Mouse (Mus musculus) intestine, embryonic 14.5 days (tissue): ENCODE measurements around the gene Cpb2. TPM values are rescaled to one million over a fixed set of nuclear protein-coding genes. Genes with fewer than 3 reads are reported as not detected.

Source experiments
- ATAC-seq: fragments of 200-750 bp; cut with Nextera tagmentation; replicated peaks from 2 replicates; pipeline ENCODE4 v1.8.0; 2017; ENCODE audit warnings: low read depth, moderate number of reproducible peaks, moderate TSS enrichment, moderate library complexity; ENCODE audit not compliant: low FRiP score, low TSS enrichment
- DNase-seq: peaks from one replicate; pipeline ENCODE4 v3.0.0-alpha.2; 2018; ENCODE audit warnings: low spot score
- H3K27ac ChIP-seq: fragments of 300-500 bp; sonication (generic); 2 replicates; pipeline ENCODE4 v1.5.1; 2014; ENCODE audit warnings: low read depth, mild to moderate bottlenecking, control low read depth
- H3K27me3 ChIP-seq: fragments of 300-500 bp; sonication (generic); replicated peaks from 2 replicates; pipeline ENCODE4 v1.6.1; 2014; ENCODE audit warnings: low read length, control low read depth; ENCODE audit not compliant: control insufficient read depth, insufficient read depth
- H3K36me3 ChIP-seq: fragments of 300-500 bp; sonication (generic); 2 replicates; pipeline ENCODE4 v1.6.1; 2014; ENCODE audit warnings: low read length, control low read depth; ENCODE audit not compliant: control insufficient read depth, insufficient read depth
- H3K4me1 ChIP-seq: fragments of 300-500 bp; sonication (generic); replicated peaks from 2 replicates; pipeline ENCODE4 v1.6.1; 2014; ENCODE audit warnings: low read length, control low read depth, mixed read lengths; ENCODE audit not compliant: control insufficient read depth, insufficient read depth
- H3K4me2 ChIP-seq: fragments of 300-500 bp; sonication (generic); 2 replicates; pipeline ENCODE4 v1.6.1; 2014; ENCODE audit warnings: low read length
- H3K4me3 ChIP-seq: fragments of 300-500 bp; sonication (generic); 2 replicates; pipeline ENCODE4 v1.5.1; 2014; ENCODE audit warnings: low read depth, low read length, control low read depth, mixed read lengths
- H3K9ac ChIP-seq: fragments of 300-500 bp; sonication (generic); 2 replicates; pipeline ENCODE4 v1.6.1; 2014; ENCODE audit warnings: mild to moderate bottlenecking, low read length
- H3K9me3 ChIP-seq: fragments of 300-500 bp; sonication (generic); 2 replicates; pipeline ENCODE4 v1.6.1; 2016; ENCODE audit warnings: low read length, control low read depth; ENCODE audit not compliant: control insufficient read depth
- WGBS: fragments of 180-500 bp; shearing (Covaris S2); extraction: QIAGEN DNeasy Blood & Tissue Kit; methylation state at CpG from one replicate; pipeline ENCODE4 v1.1.7; 2014; 5-methylcytosine and 5-hydroxymethylcytosine counted together
- microRNA-seq: library from miRNA; unstranded; fragments of <30 nt; microRNA quantifications from one replicate; pipeline ENCODE4, GENCODE M21; 2016
- polyA plus RNA-seq: library from polyadenylated mRNA; unstranded; fragments of >200 nt; fragmentation: Nextera tagmentation; extraction: Ambion mirVana; gene quantifications from 2 replicates; pipeline ENCODE4 v1.2.1, GENCODE M21; 2014

Gene Cpb2
- polyA plus RNA-seq, 1 experiment from 2014 or later = 1.1 TPM

GRCm38 (mm10) chr14:75314484-75314883, 72.4 kb downstream of the Cpb2 start:
- Histone ChIP-seq H3K4me1 (no peaks in the 10 kb centered on the region), H3K27ac (no peak overlapping the region), H3K36me3 (peaks cover 12% of the 10 kb centered on the region), H3K27me3 (no peaks in the 10 kb centered on the region), H3K4me3 (no peak overlapping the region), H3K4me2 (no peak overlapping the region), H3K9me3 (no peaks in the 10 kb centered on the region), H3K9ac (no peak overlapping the region)
- DNase-seq (no peak), ATAC-seq (no peak)
- 86% methylated on average over 2 of the region's 2 CpGs for WGBS

DNA sequence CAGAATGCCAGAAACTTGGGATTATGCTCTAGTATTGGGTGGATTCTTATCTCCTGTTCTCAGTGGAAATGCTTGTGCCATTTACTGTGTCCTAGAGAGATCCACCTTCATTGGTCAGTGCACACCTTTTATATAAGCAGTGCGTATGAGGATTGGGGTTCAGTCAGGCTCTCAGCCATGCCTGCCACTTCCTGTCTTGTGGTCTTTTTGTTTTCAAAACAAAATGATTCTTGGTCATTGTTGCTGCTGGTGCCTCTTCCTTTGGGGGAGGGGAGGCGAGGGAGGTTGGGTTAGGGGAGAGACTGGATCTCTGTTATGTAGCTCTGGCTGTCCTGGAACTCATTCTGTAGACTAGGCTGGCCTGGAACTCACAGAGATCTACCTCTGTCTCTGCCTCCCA, 76.6 kb downstream of the Cpb2 start:
- H3K9me3 ChIP-seq = no peaks in the 10 kb centered on the region
- no peak overlapping the region for H3K9ac ChIP-seq
- ATAC-seq = no peak
- peaks cover 26% of the 10 kb centered on the region for H3K36me3 ChIP-seq
- no peaks in the 10 kb centered on the region for H3K4me1 ChIP-seq
- no peak overlapping the region for H3K27ac ChIP-seq
- WGBS = 98% methylated on average over 2 of the region's 2 CpGs
- H3K27me3 ChIP-seq = no peaks in the 10 kb centered on the region
- H3K4me3 ChIP-seq = no peak overlapping the region
- DNase-seq = no peak
- H3K4me2 ChIP-seq = no peak overlapping the region

GRCm38 (mm10) chr14:75320269-75320668, 78.2 kb downstream of the Cpb2 start:
- ATAC-seq = no peak

DNA sequence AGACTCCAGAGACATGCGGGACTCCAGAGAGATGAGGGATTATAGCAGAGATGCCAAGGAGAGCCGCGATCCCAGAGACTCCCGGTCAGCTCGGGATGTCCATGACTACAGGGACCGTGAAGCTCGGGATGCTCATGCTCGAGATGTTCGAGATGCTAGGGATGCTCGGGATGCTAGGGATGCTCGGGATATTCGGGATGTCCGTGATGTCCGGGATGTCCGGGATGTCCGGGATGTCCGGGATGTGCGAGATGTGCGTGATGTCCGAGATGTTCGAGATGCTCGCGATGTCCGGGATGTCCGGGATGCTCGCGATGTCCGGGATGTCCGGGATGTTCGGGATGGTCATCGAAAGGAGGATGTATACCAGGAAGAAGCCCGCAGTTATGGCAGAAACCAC, 81.3 kb downstream of the Cpb2 start:
- Histone ChIP-seq H3K27ac (no peak overlapping the region), H3K9me3 (no peaks in the 10 kb centered on the region), H3K9ac (no peak overlapping the region), H3K4me3 (no peak overlapping the region), H3K27me3 (no peaks in the 10 kb centered on the region), H3K4me2 (no peak overlapping the region), H3K4me1 (no peaks in the 10 kb centered on the region), H3K36me3 (peaks cover 49% of the 10 kb centered on the region)
- no peak for ATAC-seq
- WGBS = 97% methylated on average over 32 of the region's 32 CpGs
- DNase-seq = no peak

More at GRCm38 (mm10) chr14:75320269-75320668, 78.2 kb downstream of the Cpb2 start:
- DNase-seq = no peak
- 93% methylated on average over 5 of the region's 5 CpGs for WGBS
- no peaks in the 10 kb centered on the region for H3K4me1 ChIP-seq
- no peak overlapping the region for H3K4me2 ChIP-seq
- H3K4me3 ChIP-seq = no peak overlapping the region
- H3K9ac ChIP-seq = no peak overlapping the region
- no peaks in the 10 kb centered on the region for H3K27me3 ChIP-seq
- H3K36me3 ChIP-seq = peaks cover 40% of the 10 kb centered on the region
- no peak overlapping the region for H3K27ac ChIP-seq
- no peaks in the 10 kb centered on the region for H3K9me3 ChIP-seq

DNA sequence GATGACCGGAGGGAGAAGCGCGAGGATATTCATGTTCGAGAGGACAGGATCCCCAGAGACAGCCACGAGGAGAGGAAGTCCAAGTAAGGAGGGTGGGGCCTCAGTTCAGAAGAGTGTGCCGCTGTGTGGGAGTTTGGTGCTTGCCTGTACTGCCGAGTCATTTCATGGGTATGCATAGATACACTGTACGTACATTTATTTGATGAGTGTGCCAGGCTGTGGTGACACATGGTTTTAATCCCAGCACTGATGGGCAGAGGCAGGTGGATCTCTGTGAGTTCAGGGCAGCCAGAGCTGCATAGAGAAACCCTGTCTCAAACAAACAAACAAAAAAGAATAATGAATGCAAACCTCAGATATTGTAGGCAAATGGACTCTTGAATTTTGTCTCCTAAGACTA, 86.0 kb downstream of the Cpb2 start:
- H3K27me3 ChIP-seq = no peaks in the 10 kb centered on the region
- ATAC-seq (no peak), DNase-seq (no peak)
- H3K4me2 ChIP-seq = no peak overlapping the region
- WGBS = 86% methylated on average over 8 of the region's 8 CpGs
- H3K27ac ChIP-seq = no peak overlapping the region
- no peak overlapping the region for H3K4me3 ChIP-seq
- H3K9me3 ChIP-seq = no peaks in the 10 kb centered on the region
- peaks cover 75% of the 10 kb centered on the region for H3K36me3 ChIP-seq
- no peaks in the 10 kb centered on the region for H3K4me1 ChIP-seq
- no peak overlapping the region for H3K9ac ChIP-seq

- H3K4me2 ChIP-seq = no peak overlapping the region
- no peaks in the 10 kb centered on the region for H3K9me3 ChIP-seq
- peak; percentile 60 for DNase-seq
- no peak overlapping the region for H3K4me3 ChIP-seq
- no peaks in the 10 kb centered on the region for H3K27me3 ChIP-seq
- peaks cover 62% of the 10 kb centered on the region for H3K36me3 ChIP-seq
- H3K27ac ChIP-seq = no peak overlapping the region
- no peaks in the 10 kb centered on the region for H3K4me1 ChIP-seq
- H3K9ac ChIP-seq = no peak overlapping the region
- no peak for ATAC-seq
- WGBS = 84% methylated on average over 6 of the region's 6 CpGs
Measured at GRCm38 (mm10) chr14:75330621-75331020, 88.5 kb downstream of the Cpb2 start.

Small RNA genes within 50 kb of the gene (microRNA-seq; reads per million reads assigned to microRNA genes)
- not detected for gene Gm44482

Other genes starting within 250 kb of the Cpb2 start
- 0.37 and 0.42 TPM in 2 replicates for gene Rubcnl, start 226.3 kb upstream of the Cpb2 start, polyA plus RNA-seq
- 0.07 TPM in 1 of 2 replicates, not detected in the other for gene Lrrc63, start 111.4 kb upstream of the Cpb2 start, polyA plus RNA-seq
- gene Lcp1, start 111.2 kb upstream of the Cpb2 start, polyA plus RNA-seq = 58.3 and 61.2 TPM in 2 replicates
- 25.4 and 26.8 TPM in 2 replicates for gene Zc3h13, start 42.1 kb downstream of the Cpb2 start, polyA plus RNA-seq
- 0.24 and 0.28 TPM in 2 replicates for gene Siah3, start 213.7 kb downstream of the Cpb2 start, polyA plus RNA-seq